Mouse (Mus musculus) inflammation-experienced regulatory T-cells, adult 16 weeks (primary cell): ENCODE measurements around the gene Sds. TPM values are rescaled to one million over a fixed set of nuclear protein-coding genes. Genes with fewer than 3 reads are reported as not detected.

ENCODE experiments used
- polyA plus RNA-seq: library from polyadenylated mRNA; unstranded; fragments of 100-300 nt; shearing (Covaris generic); gene quantifications from one replicate; pipeline ENCODE4 v1.2.1, GENCODE M21; 2017

The Sds gene
- not detected for polyA plus RNA-seq

DNA sequence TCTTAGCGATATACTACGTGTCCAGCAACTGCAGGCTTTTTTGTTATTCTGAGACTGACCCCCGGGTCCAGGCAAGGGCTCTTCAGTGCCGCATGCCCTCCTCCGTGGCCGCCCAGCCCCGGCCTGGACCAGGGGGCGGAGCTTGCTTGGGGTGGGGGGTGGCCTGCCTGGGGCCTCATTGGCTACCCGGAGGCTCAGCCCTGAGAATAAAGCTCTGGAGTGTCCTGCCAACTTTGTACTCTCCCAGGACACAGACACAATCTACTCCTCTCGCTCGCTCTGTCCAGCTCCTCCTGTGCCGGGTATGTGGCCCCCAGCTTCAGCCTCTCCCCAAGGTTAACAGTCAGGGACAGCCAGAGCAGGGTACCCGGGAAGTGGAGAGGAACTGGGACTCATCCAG is at the start of gene Sds:
Sds (plus strand) TSS at position 231 of the 400 bp plus-strand sequence.

DNA sequence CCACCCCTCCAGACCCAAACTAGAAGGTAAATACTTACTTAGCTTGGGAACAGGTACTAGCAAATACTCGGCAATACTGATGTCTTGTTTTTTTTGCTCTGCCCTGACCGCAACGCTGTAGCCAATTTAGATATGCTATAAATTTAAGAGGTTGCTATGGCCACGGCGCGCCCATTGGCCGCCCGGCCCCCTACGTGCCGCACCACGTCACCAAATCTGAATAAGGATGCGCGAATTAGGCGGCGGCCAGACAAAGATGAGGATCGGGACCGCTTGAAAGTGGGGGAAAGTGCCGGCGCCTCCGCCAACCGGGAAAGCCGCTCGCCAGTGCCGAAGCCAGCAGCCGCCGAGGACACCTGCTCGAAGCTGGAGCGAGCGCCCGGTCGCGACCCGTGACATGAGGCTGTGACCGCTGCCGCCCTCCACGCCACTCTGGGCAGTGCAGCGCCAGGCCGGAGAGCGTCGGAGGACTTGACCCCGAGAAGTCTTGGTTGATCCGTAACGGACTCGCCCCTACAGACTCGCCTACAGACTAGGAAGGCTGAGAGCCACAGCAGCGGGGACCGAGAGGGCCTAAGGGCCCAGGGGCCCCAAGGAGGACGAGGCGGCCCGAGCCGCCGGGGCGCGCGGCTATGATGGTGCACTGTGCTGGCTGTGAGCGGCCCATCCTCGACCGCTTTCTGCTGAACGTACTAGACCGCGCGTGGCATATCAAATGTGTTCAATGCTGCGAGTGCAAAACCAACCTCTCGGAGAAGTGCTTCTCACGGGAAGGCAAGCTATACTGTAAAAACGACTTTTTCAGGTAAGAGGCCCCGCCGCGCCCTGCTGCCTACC is 44.5 kb upstream of the Sds start, which contains the start of gene Lhx5:
Lhx5 (plus strand) TSS at position 51 of the 837 bp plus-strand sequence.

DNA sequence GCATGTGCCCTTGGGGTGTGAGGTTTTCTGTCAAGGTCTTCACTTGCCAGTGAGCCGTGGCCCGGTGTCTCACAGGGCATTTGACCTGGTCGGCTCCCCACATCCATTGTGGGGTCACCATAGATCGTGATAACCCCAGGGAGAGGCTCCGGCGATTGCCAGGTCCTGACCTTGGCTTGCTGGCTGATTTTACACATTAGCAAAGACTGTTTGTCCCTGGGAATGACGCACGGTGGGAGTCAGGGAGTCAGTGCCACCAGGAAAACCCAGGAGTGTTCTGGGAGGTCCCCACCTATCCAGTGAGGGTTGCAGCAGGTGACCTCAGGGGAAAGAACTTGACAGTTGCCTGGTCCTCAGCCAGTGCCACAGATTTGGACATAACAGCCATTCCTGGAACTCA is 3.6 kb upstream of the Sds start, which contains the start of gene Sdsl:
Sdsl (minus strand) TSS at position 41 of the 400 bp plus-strand sequence.

DNA sequence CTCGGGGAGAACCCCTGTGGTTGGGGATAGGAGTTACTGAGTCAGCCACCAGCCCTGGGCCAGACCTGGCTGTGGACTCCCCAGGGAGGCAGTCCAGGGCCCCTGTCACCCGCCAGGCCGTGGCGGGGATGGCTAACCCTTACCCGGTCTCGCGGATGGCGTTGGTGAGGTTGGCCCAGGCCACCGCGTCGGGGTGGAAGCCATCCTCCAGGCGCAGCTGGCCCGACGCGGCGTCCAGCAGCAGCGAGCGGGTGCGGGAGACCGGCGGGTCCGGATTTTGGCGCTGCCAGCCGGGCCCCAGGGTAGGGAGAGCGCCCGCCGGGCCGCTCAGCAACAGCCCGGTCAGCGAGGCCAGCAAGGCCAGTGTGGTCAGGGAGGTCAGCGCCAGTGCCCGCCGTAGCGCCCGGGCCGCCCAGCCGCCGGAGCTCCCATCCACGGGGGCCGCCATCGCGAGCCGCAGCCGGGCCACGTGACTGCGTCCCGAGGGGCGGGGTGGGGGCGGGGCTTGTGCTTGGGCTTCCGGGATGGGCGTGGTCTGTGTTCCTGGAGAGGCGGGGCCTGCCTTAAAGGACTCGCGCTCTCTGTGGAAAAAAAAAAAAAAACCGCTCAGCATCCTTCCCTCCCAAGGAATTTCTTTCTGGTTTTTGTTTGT is 26.9 kb downstream of the Sds start, which contains the start of gene Plbd2:
Plbd2 (minus strand) TSS at position 482 of the 652 bp plus-strand sequence.

DNA sequence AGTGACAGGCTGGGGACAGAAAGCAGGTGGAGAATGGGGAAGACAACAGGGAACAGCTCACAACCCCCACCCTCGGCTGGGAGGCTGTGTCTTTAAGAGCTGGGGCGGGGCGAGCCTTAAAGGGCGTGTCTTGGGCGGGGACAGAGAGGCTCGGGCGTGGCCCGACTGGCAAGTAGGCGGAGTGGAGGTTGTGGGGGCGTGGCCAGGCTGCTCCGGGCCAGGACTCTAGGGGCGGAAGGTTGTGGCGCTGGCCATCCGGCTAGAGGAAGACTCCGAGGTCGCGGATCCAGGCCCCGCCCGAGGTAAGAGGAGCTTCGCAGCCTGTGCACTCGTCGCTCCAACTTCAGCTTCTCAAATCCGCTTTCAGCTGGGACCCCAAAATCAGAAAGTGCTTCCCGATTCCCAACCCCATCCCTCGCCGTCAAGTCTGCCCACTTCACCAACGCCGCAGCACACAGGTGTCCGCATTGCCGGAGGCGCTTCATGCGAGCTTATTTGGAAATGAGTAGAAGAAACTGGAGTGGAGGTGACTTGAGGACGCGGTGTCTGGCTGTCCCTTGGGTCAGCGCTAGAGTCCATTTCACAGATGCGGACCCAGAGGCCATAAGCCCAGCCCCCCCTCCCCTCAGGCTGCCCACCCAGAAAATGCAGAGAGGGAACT is 34.8 kb downstream of the Sds start, which contains the start of gene Slc8b1:
Slc8b1 (plus strand) TSS at position 187 of the 661 bp plus-strand sequence.

Other genes starting within 250 kb of the Sds start
- gene Lhx5, start 44.8 kb upstream of the Sds start, polyA plus RNA-seq: not detected
- gene Sdsl, start 3.7 kb upstream of the Sds start, polyA plus RNA-seq: 0.24 TPM
- gene Plbd2, start 27.1 kb downstream of the Sds start, polyA plus RNA-seq: 6.5 TPM
- 19.1 TPM for gene Slc8b1, start 34.6 kb downstream of the Sds start, polyA plus RNA-seq
- 29.6 TPM for gene Tpcn1, start 112.1 kb downstream of the Sds start, polyA plus RNA-seq
- gene Iqcd, start 112.5 kb downstream of the Sds start, polyA plus RNA-seq: 1.2 TPM
- 8.8 TPM for gene Rita1, start 136.1 kb downstream of the Sds start, polyA plus RNA-seq
- 97.1 TPM for gene Ddx54, start 136.2 kb downstream of the Sds start, polyA plus RNA-seq
- not detected for gene Cfap73, start 157.7 kb downstream of the Sds start, polyA plus RNA-seq
- 14.6 TPM for gene Rasal1, start 172.3 kb downstream of the Sds start, polyA plus RNA-seq
- 35.3 TPM for gene Dtx1, start 235.4 kb downstream of the Sds start, polyA plus RNA-seq